8 mouse cellular contexts compared by ENCODE assay signal in the genomic region with DNA sequence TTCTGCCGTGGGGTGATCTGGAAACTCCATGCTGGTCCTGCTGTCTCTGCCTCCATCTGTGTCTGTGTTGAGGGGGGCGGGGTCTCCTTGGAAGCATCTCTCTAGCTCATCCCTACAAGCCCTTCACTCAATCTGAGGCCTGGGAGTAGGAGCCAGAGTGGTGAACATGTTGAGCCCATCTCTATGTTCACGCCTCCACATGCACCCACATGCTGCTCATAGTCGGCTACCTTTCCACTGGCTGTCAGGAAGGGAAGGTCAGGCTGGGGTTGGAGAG. TPM values are rescaled to one million over a fixed set of nuclear protein-coding genes. Genes with fewer than 3 reads are reported as not detected.
DNase-seq lines count a peak whose midpoint lies in the region; ATAC-seq and TF ChIP-seq lines count a peak whose summit lies in the region.

No protein-coding gene starts in this region.

- ATAC-seq in neural tube, embryonic 11.5 days (ENCODE audit: insufficient read depth, low FRiP score, low TSS enrichment): no peak
- ATAC-seq in liver, embryonic 15.5 days (ENCODE audit: insufficient read depth): no peak

- H3K4me3 ChIP-seq in gastrocnemius, adult 2 months: peak overlapping the region; percentile 74
- H3K4me3 ChIP-seq in neural tube, embryonic 11.5 days (ENCODE audit: low read depth, low read length): peak overlapping the region; percentile 27; the same call in 1 of the 2 replicates
- H3K4me3 ChIP-seq in liver, embryonic 15.5 days (replicated peaks): peak overlapping the region; percentile 17; the same call in 1 of the 2 replicates

- 43% methylated on average over 4 of the region's 4 CpGs for WGBS in neural tube, embryonic 11.5 days
- WGBS in liver, embryonic 15.5 days (ENCODE audit: insufficient replicate concordance): 41% methylated on average over 4 of the region's 4 CpGs

- DNase-seq in gastrocnemius, adult 2 months: no peak
- no peak for DNase-seq in gastrocnemius, postnatal 10 days
- DNase-seq in neural tube, embryonic 11.5 days (ENCODE audit: low spot score): no peak
- DNase-seq in neural tube, embryonic 10.5 days (ENCODE audit: extremely low spot score, low spot score): no peak
- DNase-seq in retina, postnatal 1 day: no peak
- no peak for DNase-seq in right cerebral cortex, adult 2 months (ENCODE audit: low spot score in 2 of 2)
- DNase-seq in thymus, postnatal 10 days (ENCODE audit: low spot score in 2 of 2): no peak

- no peaks in the 10 kb centered on the region for H3K9me3 ChIP-seq in neural tube, embryonic 11.5 days (ENCODE audit: control insufficient read depth, low read length)
- H3K9me3 ChIP-seq in liver, embryonic 15.5 days (replicated peaks): no peaks in the 10 kb centered on the region

- peak overlapping the region; percentile 86 for H3K27ac ChIP-seq in gastrocnemius, adult 2 months
- H3K27ac ChIP-seq in neural tube, embryonic 11.5 days (ENCODE audit: low read depth, low read length): no peak overlapping the region
- H3K27ac ChIP-seq in liver, embryonic 15.5 days (replicated peaks): no peak overlapping the region

- peak overlapping the region; percentile 64 for H3K9ac ChIP-seq in neural tube, embryonic 11.5 days (ENCODE audit: low read length)
- H3K9ac ChIP-seq in liver, embryonic 15.5 days: no peak overlapping the region

- intact Hi-C loops in gastrocnemius, adult 2 months (cut with DNase I): no loop called here

- H3K4me1 ChIP-seq in neural tube, embryonic 11.5 days (ENCODE audit: control insufficient read depth, insufficient read depth, low read length): peaks cover 13% of the 10 kb centered on the region
- H3K4me1 ChIP-seq in liver, embryonic 15.5 days (replicated peaks): no peaks in the 10 kb centered on the region

- no peaks in the 10 kb centered on the region for H3K36me3 ChIP-seq in neural tube, embryonic 11.5 days (ENCODE audit: control insufficient read depth, insufficient read depth, low read length)
- no peaks in the 10 kb centered on the region for H3K36me3 ChIP-seq in liver, embryonic 15.5 days (replicated peaks)

- no peaks in the 10 kb centered on the region for H3K27me3 ChIP-seq in neural tube, embryonic 11.5 days (ENCODE audit: control insufficient read depth, insufficient read depth, low read length)
- H3K27me3 ChIP-seq in liver, embryonic 15.5 days: peaks cover 43% of the 10 kb centered on the region

- no peak for TF ChIP-seq CTCF in gastrocnemius, adult 2 months (IDR thresholded peaks at IDR 0.05)

- peak overlapping the region; percentile 60 for H3K4me2 ChIP-seq in neural tube, embryonic 11.5 days (ENCODE audit: low read depth)
- H3K4me2 ChIP-seq in liver, embryonic 15.5 days: peak overlapping the region; percentile 38; the same call in 1 of the 2 replicates

RNA-seq across cellular contexts. Expression of a gene that starts 0.5 kb away (rescaled TPM):
- 1 to 10 TPM; 3.5 to 7.9 TPM for total RNA-seq in gastrocnemius, adult 2 months (2021)
- total RNA-seq in gastrocnemius, postnatal 10 days (2021): 10 to 100 TPM; 61.7 to 92.4 TPM
- 3.7 and 5.2 TPM in 2 replicates for polyA plus RNA-seq in neural tube, embryonic 11.5 days (2014; fragmentation: Nextera tagmentation; extraction: Ambion mirVana)
- 3.4 and 3.6 TPM in 2 replicates for polyA plus RNA-seq in liver, embryonic 15.5 days (2015; fragmentation: Nextera tagmentation; extraction: Ambion mirVana)

RNA-seq across cellular contexts. Expression of a gene that starts 54.2 kb away (rescaled TPM):
- 10 to 100 TPM; 37.3 to 37.5 TPM for total RNA-seq in gastrocnemius, adult 2 months (2021)
- total RNA-seq in gastrocnemius, postnatal 10 days (2021): 10 to 100 TPM; 29.3 to 31.7 TPM
- polyA plus RNA-seq in neural tube, embryonic 11.5 days (2014; fragmentation: Nextera tagmentation; extraction: Ambion mirVana): 73.5 and 75.0 TPM in 2 replicates
- polyA plus RNA-seq in liver, embryonic 15.5 days (2015; fragmentation: Nextera tagmentation; extraction: Ambion mirVana): 41.2 and 46.9 TPM in 2 replicates

Comparison
In these comparisons a context has a peak if more than half of its experiments do, and no peak if none do; other contexts are left out.
1. RNA of a gene that starts 0.5 kb away (total RNA-seq): 61.7 to 92.4 TPM in gastrocnemius, postnatal 10 days; 3.5 to 7.9 TPM in gastrocnemius, adult 2 months; every median in the first group is over 4 times any median in the second.
2. H3K4me3 ChIP-seq: peak in every context shown above with its lines; median percentile 74 in gastrocnemius, adult 2 months; 27 in neural tube, embryonic 11.5 days; 17 in liver, embryonic 15.5 days.